Mouse (Mus musculus) heart, adult 2 months (tissue): ENCODE measurements around the gene Defb36.

Experiments
- CTCF ChIP-seq: fragments of 200-600 bp; IDR thresholded peaks from 2 replicates; pipeline ENCODE4 v1.8.1; 2022; ENCODE audit warnings: antibody characterized with exemption, mild to moderate bottlenecking, moderate library complexity
- POLR2A ChIP-seq: fragments of 200-500 bp; IDR thresholded peaks from 2 replicates; pipeline ENCODE4 v1.6.1; 2011; ENCODE audit warnings: mild to moderate bottlenecking, low read depth, low read length, control low read depth; ENCODE audit not compliant: insufficient read depth

GRCm38 (mm10) chr2:152653874-152654715 is 50.0 kb downstream of the Defb36 start:
- TF ChIP-seq POLR2A (no peak), CTCF (no peak)
